In genomic region chr13:41256126-41256525, GRCm38 (mm10) we compare ENCODE assay signal across 43 mouse cellular contexts. TPM values are rescaled to one million over a fixed set of nuclear protein-coding genes. Genes with fewer than 3 reads are reported as not detected.
"Had no signal": no experiment of that assay in that cellular context is flagged by ENCODE, and none has a peak within 500 bp of the region (broad histone marks: within the 10 kb centered on the region; RNA-seq: fewer than 3 reads in every experiment).

No protein-coding gene starts in this region.

- DNase-seq: heart, postnatal 10 days; heart, postnatal 14 days; heart, postnatal 36 days; heart, postnatal 4 days; kidney, adult 11 months; kidney, adult 18-20 months; kidney, adult 2 months; kidney, adult 8-10 months; kidney, adult 9 months; kidney, postnatal 10 days; kidney, postnatal 14 days; kidney, postnatal 25 days; kidney, postnatal 36 days; kidney, postnatal 4 days; layer of hippocampus, adult 9-11 months; layer of hippocampus, postnatal 36 days had no signal

- H3K9ac ChIP-seq: heart, embryonic 12.5 days; heart, embryonic 13.5 days; heart, embryonic 15.5 days; hindbrain, embryonic 12.5 days; hindbrain, embryonic 13.5 days; hindbrain, embryonic 14.5 days; hindbrain, embryonic 15.5 days; intestine, embryonic 15.5 days; kidney, embryonic 15.5 days had no signal

- H3K27ac ChIP-seq: heart, embryonic 10.5 days; heart, embryonic 13.5 days; heart, embryonic 15.5 days; hindbrain, embryonic 10.5 days; hindbrain, embryonic 12.5 days; hindbrain, embryonic 13.5 days; hindbrain, embryonic 14.5 days; hindbrain, embryonic 15.5 days; hindbrain, postnatal 0 days; intestine, embryonic 15.5 days; kidney, embryonic 15.5 days; kidney, postnatal 0 days; layer of hippocampus, adult 2 months had no signal

- H3K36me3 ChIP-seq: heart, embryonic 10.5 days; heart, embryonic 12.5 days; heart, embryonic 13.5 days; heart, embryonic 15.5 days; hindbrain, embryonic 10.5 days; hindbrain, embryonic 12.5 days; hindbrain, embryonic 13.5 days; hindbrain, embryonic 15.5 days; intestine, embryonic 15.5 days; kidney, embryonic 15.5 days had no signal

- H3K9me3 ChIP-seq: heart, embryonic 10.5 days; heart, embryonic 12.5 days; heart, embryonic 13.5 days; heart, embryonic 15.5 days; hindbrain, embryonic 10.5 days; hindbrain, embryonic 12.5 days; hindbrain, embryonic 13.5 days; hindbrain, embryonic 15.5 days; intestine, embryonic 15.5 days; kidney, embryonic 15.5 days had no signal

- H3K4me3 ChIP-seq: heart, embryonic 10.5 days; heart, embryonic 12.5 days; heart, embryonic 13.5 days; heart, embryonic 15.5 days; hindbrain, embryonic 10.5 days; hindbrain, embryonic 12.5 days; hindbrain, embryonic 13.5 days; hindbrain, embryonic 15.5 days; intestine, embryonic 15.5 days; kidney, embryonic 15.5 days; layer of hippocampus, adult 2 months had no signal

- ATAC-seq: hindbrain, embryonic 16.5 days; hindbrain, postnatal 0 days; inflammation-experienced regulatory T-cells, adult 6 months; intestine, embryonic 15.5 days; intestine, embryonic 16.5 days; intestine, postnatal 0 days had no signal

- H3K27me3 ChIP-seq: heart, embryonic 12.5 days; heart, embryonic 13.5 days; heart, embryonic 15.5 days; hindbrain, embryonic 12.5 days; hindbrain, embryonic 13.5 days; hindbrain, embryonic 15.5 days; intestine, embryonic 15.5 days; kidney, embryonic 15.5 days had no signal

- H3K4me2 ChIP-seq: heart, embryonic 11.5 days; heart, embryonic 12.5 days; heart, embryonic 13.5 days; heart, embryonic 15.5 days; hindbrain, embryonic 12.5 days; hindbrain, embryonic 13.5 days; hindbrain, embryonic 14.5 days; hindbrain, embryonic 15.5 days; intestine, embryonic 15.5 days; kidney, embryonic 15.5 days had no signal

RNA-seq across cellular contexts. Expression of gene Gm17364, which starts 17.7 kb away (rescaled TPM):
- polyA plus RNA-seq: heart, embryonic 10.5 days; heart, embryonic 11.5 days; heart, embryonic 12.5 days; heart, embryonic 13.5 days; heart, embryonic 14.5 days; heart, embryonic 15.5 days; heart, embryonic 16.5 days; heart, postnatal 0 days; hindbrain, embryonic 10.5 days; hindbrain, embryonic 11.5 days; hindbrain, embryonic 12.5 days; hindbrain, embryonic 13.5 days; hindbrain, embryonic 14.5 days; hindbrain, embryonic 15.5 days; hindbrain, embryonic 16.5 days; hindbrain, postnatal 0 days; inflammation-experienced regulatory T-cells, adult 6 months; intestine, embryonic 14.5 days; intestine, embryonic 15.5 days; intestine, embryonic 16.5 days; intestine, postnatal 0 days; kidney, adult 2 months; kidney, embryonic 14.5 days; kidney, embryonic 15.5 days; kidney, embryonic 16.5 days; kidney, postnatal 0 days; large intestine, adult 2 months had no signal

RNA-seq across cellular contexts. Expression of gene Elovl2, which starts 35.9 kb away (rescaled TPM):
- polyA plus RNA-seq: inflammation-experienced regulatory T-cells, adult 6 months had no signal
